Mouse (Mus musculus) NIH3T3 (cell line): Measurements from ENCODE around the gene Spaca4.

Source experiments
- DNase-seq: peaks from one replicate; pipeline ENCODE4 v3.0.0-alpha.2; 2012; ENCODE audit warnings: low read depth

The Spaca4 gene

GRCm38 (mm10) chr7:45725713-45726112 lies at the start of gene Spaca4:
TSS of gene Spaca4 (minus strand) at chr7:45725813.
- DNase-seq: no peak

GRCm38 (mm10) chr7:45775237-45775636 lies 49.6 kb upstream of the Spaca4 start:
- no peak for DNase-seq

GRCm38 (mm10) chr7:45771101-45771500 lies 45.5 kb upstream of the Spaca4 start:
- DNase-seq: peak; percentile 20

- DNase-seq: no peak
Measured at GRCm38 (mm10) chr7:45770427-45771082, 44.9 kb upstream of the Spaca4 start.

- no peak for DNase-seq
Measured at GRCm38 (mm10) chr7:45767500-45767899, 41.9 kb upstream of the Spaca4 start.

- DNase-seq: no peak
Measured at GRCm38 (mm10) chr7:45766764-45767163, 41.2 kb upstream of the Spaca4 start.

GRCm38 (mm10) chr7:45765995-45766394 lies 40.4 kb upstream of the Spaca4 start:
- DNase-seq: no peak

GRCm38 (mm10) chr7:45760151-45760550 lies 34.5 kb upstream of the Spaca4 start:
- no peak for DNase-seq

GRCm38 (mm10) chr7:45759400-45759799 lies 33.8 kb upstream of the Spaca4 start:
- no peak for DNase-seq

GRCm38 (mm10) chr7:45755703-45756102 lies 30.1 kb upstream of the Spaca4 start:
- DNase-seq: no peak

- DNase-seq: peak; percentile 86
Measured at GRCm38 (mm10) chr7:45750162-45750561, 24.5 kb upstream of the Spaca4 start.

- peak; percentile 69 for DNase-seq
Measured at GRCm38 (mm10) chr7:45749401-45749800, 23.8 kb upstream of the Spaca4 start.

- DNase-seq: peak; percentile 35
Measured at GRCm38 (mm10) chr7:45748110-45748509, 22.5 kb upstream of the Spaca4 start.

GRCm38 (mm10) chr7:45747450-45747849 lies 21.8 kb upstream of the Spaca4 start:
- DNase-seq: no peak

- peak; percentile 26 for DNase-seq
Measured at GRCm38 (mm10) chr7:45746518-45746917, 20.9 kb upstream of the Spaca4 start.

- peak; percentile 84 for DNase-seq
Measured at GRCm38 (mm10) chr7:45744387-45744786, 18.8 kb upstream of the Spaca4 start.

GRCm38 (mm10) chr7:45742338-45742737 lies 16.7 kb upstream of the Spaca4 start:
- peak; percentile 74 for DNase-seq

GRCm38 (mm10) chr7:45741777-45742176 lies 16.2 kb upstream of the Spaca4 start:
- no peak for DNase-seq

- DNase-seq: no peak
Measured at GRCm38 (mm10) chr7:45741308-45741707, 15.7 kb upstream of the Spaca4 start.

- peak; percentile 25 for DNase-seq
Measured at GRCm38 (mm10) chr7:45739820-45740219, 14.2 kb upstream of the Spaca4 start.

GRCm38 (mm10) chr7:45739162-45739763 lies 13.7 kb upstream of the Spaca4 start:
- peak; percentile 96 for DNase-seq

- no peak for DNase-seq
Measured at GRCm38 (mm10) chr7:45733477-45733876, 7.9 kb upstream of the Spaca4 start.

- peak; percentile 69 for DNase-seq
Measured at GRCm38 (mm10) chr7:45730727-45731431, 5.3 kb upstream of the Spaca4 start.
